Mouse (Mus musculus): ENCODE measurements around the gene Ifi47.
"Not testable (repeated sequence)": the region's sequence is repeated elsewhere in the genome, so short reads cannot be mapped to it uniquely, and the experiment has no call there.

Ifi47 gene

GRCm38 (mm10) chr11:49076001-49076757 lies at the start of gene Ifi47:
Ifi47 (plus strand) TSS chr11:49076587.
- DNase-seq (ENCODE audit: low read depth, low spot score): not testable (repeated sequence)

GRCm38 (mm10) chr11:49050064-49050463 lies 26.3 kb upstream of the Ifi47 start:
- DNase-seq (ENCODE audit: low read depth, low spot score): not testable (repeated sequence)

GRCm38 (mm10) chr11:49051093-49051891 lies 25.1 kb upstream of the Ifi47 start, which contains the start of gene 9930111J21Rik2:
9930111J21Rik2 (minus strand) TSS chr11:49051242.
- DNase-seq (ENCODE audit: low read depth, low spot score): not testable (repeated sequence)

- not testable (repeated sequence) for DNase-seq (ENCODE audit: low read depth, low spot score)
These were observed 24.5 kb upstream of the Ifi47 start for GRCm38 (mm10) chr11:49051894-49052293.

GRCm38 (mm10) chr11:49060061-49060460 lies 16.3 kb upstream of the Ifi47 start:
- not testable (repeated sequence) for DNase-seq (ENCODE audit: low read depth, low spot score)

DNA sequence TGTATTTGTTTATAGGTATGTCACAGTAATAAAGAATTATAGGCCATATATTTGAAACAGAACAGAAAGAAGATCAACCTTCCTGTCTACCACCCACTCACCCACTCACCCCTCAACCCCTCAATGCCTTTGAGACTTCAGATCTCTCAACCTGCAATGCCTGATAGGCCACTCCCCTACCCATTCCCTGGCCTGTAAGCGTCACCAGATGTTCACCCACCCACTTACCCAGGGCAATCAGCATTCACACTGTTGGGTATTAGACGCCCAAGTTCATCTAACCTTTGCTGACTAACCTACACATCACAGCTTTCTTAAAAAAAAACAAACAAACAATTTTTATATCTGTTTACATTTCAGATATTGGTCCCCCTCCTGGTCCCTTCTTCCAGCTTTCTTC lies 14.5 kb upstream of the Ifi47 start:
- DNase-seq (ENCODE audit: low read depth, low spot score): not testable (repeated sequence)

DNA sequence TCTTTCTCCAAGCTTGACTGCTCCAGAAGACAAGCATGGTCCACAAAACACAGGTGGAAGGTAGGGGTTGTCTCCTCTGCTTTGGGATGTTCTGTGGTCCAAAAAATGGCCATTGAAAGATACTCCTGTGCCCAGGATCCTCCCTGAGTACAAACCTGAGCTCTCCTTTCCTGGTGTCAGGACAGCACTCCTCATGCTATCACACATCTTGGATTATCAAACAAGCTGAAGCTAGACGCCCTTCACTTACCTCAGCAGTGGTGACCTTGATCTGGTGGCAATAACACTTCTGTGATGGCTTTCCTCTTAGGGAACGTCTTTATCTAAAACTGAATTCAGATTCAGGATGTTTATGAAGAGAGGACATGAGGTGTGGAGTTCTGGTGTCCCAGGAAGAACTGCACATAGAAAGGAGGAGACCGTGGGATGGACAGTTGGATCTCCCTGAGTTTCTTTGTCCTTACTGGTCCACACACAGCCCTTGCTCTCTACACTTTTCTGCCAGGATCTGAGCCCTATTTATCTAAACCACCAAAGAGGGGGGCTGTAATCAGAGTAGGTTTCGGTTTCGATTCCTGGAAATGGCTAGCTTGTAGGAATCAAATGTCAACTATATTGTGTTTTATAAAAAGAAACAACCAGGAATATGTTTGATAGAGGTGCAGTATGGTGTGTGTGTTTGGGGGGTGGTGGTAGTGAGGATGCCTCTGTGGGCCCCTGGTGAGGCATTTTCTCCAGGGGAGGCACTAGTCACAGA lies 12.5 kb upstream of the Ifi47 start, which contains the start of gene Tgtp2:
TSS of gene Tgtp2 (minus strand) at position 494 of the 757 bp plus-strand sequence.
- not testable (repeated sequence) for DNase-seq (ENCODE audit: low read depth, low spot score)

DNA sequence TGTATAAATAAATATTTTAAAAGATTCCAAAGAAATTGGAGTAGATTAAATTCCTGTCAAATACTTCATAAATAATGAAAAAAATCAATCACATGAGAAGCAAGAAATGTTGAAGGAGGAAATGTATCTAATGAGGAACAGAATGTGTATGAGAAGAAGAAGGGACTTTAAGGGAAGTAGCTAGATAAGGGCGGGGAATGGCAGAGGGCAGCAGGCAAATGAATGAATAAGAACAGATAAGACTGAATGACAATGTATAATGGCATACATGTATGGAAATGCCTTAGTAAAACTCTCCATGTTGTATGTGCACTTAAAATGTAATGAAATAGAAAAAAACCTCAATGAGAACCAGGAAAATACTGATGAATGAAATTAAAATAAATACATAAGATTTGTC lies 8.0 kb upstream of the Ifi47 start:
- DNase-seq (ENCODE audit: low read depth, low spot score): no peak

DNA sequence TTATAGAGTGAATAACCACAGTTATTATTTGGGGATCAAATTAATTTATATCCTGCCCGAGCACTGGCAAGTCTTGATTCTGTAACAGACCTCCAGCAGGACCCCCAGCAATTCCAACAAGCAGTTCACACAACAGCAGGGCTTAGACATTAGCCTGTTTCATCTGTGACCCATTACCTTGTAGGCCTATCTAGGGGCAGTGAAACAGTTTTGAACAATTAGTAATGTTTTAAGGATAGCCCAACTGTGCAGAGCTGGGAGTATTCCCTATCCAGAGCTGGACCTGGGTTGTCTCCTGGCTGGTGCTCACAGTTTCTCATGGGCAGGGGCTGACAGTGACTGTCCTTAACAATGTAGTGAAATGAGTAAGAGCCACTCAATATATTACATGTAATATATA lies 625 bp downstream of the Ifi47 start:
- no peak for DNase-seq (ENCODE audit: low read depth, low spot score)

DNA sequence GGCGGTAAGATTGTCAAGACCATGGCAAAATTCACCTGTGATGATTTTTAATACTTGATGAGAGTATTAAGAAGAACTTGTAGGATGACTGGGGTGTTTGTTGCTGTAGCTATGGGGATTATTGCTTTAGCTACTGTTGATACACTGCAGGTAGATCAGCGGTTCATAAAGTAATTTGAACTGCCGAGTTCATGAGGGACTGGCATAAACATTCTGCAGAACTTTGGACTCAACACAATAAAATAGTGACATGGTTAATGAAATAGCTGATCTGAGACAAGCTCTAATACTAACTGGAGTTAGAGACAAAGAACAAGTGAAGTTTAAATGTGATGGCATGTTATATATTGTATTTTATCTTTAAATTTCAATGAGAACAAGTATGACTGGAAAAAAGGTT lies 2.3 kb downstream of the Ifi47 start:
- DNase-seq (ENCODE audit: low read depth, low spot score): no peak

DNA sequence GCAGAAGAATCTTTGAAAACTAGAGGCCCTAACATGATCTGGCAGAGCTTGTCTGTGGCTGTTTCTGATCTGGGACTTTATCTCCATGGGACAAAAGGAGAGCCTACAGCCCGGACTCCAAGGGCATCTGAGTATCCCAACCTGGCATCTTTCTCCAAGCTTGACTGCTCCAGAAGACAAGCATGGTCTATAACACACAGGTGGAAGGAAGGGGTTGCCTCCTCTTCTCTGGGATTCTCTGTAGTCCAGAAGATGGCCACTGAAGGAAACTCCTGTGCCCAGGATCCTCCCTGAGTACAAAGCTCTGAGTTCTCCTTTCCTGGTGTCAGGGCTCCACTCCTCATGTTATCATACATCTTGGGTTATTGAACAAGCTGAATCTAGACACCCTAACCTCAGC lies 4.2 kb downstream of the Ifi47 start:
- DNase-seq (ENCODE audit: low read depth, low spot score): no peak

- no peak for DNase-seq (ENCODE audit: low read depth, low spot score)
These were observed 5.0 kb downstream of the Ifi47 start for GRCm38 (mm10) chr11:49081356-49081755.

DNA sequence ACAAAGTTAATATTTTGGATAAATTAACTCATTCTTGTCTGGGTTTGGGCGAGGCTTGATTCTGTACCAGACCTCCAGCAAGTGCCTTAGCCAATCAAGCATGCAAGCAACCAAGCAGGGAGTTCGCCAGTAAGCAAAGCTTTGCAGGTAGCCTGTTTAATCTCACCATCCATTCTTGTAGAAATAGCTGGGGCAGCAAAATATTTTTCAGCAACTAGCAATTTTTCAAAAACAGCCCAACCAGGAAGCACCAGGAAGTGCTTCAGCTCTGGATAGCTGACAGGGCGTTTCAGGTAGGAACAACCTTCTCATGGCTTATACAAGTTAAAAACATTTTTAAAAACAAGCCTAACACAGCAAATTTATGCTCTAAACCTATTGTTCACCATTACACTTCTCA lies 5.5 kb downstream of the Ifi47 start:
- no peak for DNase-seq (ENCODE audit: low read depth, low spot score)

DNA sequence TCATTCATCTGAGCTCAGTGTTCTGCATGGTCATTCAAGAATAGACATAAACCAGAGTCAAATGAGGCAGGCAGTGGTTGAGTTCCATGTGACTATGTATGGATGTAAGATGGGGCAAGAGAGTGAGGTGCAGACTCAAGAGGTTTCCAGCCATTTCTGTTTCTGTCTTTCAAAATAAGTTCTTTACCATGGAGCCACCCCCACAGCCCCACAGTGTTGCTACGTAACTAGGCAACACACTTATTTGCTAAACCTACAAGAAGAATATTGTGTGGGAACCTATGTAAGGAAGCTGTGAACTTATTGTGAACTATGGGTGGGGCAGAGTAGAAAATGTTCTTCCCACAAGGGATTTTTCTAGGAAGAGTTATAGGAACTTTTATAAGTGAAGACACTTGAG lies 6.8 kb downstream of the Ifi47 start:
- no peak for DNase-seq (ENCODE audit: low read depth, low spot score)

GRCm38 (mm10) chr11:49083808-49084207 lies 7.4 kb downstream of the Ifi47 start:
- DNase-seq (ENCODE audit: low read depth, low spot score): no peak

DNA sequence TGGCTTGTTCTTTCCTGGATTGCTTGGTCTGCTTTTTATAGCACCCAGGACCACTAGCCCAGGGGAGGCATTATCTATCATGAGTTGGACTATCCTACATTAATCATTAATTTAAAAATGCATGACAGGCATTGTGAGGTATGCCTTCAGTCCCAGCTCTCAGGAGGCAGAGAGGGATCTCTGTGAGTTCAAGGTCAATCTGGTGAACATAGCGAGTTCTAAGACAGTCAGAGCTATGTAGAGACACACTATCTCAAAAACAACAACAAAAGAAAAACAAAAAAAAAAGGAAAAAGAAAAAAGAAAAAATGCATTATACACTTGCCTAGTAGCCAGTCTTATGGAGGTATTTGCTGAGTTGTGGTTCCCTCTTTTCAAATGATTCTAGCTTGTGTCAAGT lies 8.0 kb downstream of the Ifi47 start:
- no peak for DNase-seq (ENCODE audit: low read depth, low spot score)

GRCm38 (mm10) chr11:49084875-49085274 lies 8.5 kb downstream of the Ifi47 start:
- DNase-seq (ENCODE audit: low read depth, low spot score): no peak

- no peak for DNase-seq (ENCODE audit: low read depth, low spot score)
These were observed 10.5 kb downstream of the Ifi47 start for GRCm38 (mm10) chr11:49086858-49087361.

DNA sequence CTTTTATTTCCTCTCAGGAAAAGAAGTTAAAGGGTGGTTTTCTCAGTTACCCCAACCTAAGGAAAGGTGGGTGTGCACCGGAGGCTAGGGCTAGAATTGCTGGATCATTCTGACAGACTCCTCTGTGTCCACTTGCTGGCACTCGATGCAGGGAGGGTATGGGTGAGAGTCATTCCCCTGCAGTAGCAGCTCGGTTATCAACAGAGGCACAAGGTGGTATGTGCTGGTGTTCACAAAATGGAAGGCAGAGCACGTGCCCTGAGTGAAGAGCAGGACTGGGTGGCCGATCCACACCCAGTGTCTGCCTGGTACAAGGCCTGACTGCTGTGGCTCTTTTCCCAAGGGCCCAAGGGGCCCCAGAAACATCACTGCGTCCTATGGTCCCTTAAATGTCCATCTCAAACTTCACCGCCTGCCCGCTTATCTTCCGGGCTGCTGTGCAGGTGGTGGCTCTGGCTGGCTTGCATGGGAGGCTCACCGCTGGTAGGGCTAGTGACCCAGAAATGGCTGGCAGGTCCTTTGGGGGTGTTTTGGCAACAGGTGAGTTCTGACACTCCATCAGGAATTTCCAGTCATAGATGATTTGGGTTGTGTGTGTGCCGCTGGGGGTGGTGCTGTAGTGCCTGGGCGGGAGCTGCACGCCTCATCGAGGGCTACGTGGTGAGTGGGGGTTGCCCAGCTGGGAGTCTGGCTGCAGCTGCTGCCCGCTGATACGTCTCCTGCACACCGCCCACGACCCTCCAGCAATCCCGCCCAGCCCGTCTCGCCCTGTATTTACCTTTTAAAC lies 11.6 kb downstream of the Ifi47 start:
- no peak for DNase-seq (ENCODE audit: low read depth, low spot score)

- DNase-seq (ENCODE audit: low read depth, low spot score): no peak
These were observed 12.7 kb downstream of the Ifi47 start for GRCm38 (mm10) chr11:49088990-49089652.
